Comparison of ENCODE assay signal across 8 mouse cellular contexts in genomic region chr10:82860929-82861315, GRCm38 (mm10). TPM values are rescaled to one million over a fixed set of nuclear protein-coding genes. Genes with fewer than 3 reads are reported as not detected.
A peak's percentile ranks its signal among the peaks of the same experiment; 100 is the strongest.
DNase-seq lines count a peak whose midpoint lies in the region; ATAC-seq and TF ChIP-seq lines count a peak whose summit lies in the region.

No protein-coding gene starts in this region.

- 0 out of 2 replicates have a peak, but pooled peaks cover 8% of the 10 kb centered on the region for H3K36me3 ChIP-seq in kidney, postnatal 0 days (ENCODE audit: insufficient read depth, low read length)
- H3K36me3 ChIP-seq in hindbrain, embryonic 16.5 days (ENCODE audit: control insufficient read depth, insufficient read depth, low read length) = no peaks in the 10 kb centered on the region

- TF ChIP-seq CTCF in kidney, postnatal 0 days (IDR thresholded peaks at IDR 0.05; ENCODE audit: low read depth) = no peak
- TF ChIP-seq CTCF in cortical plate, adult 2 months (IDR thresholded peaks at IDR 0.05; ENCODE audit: extremely low read depth, insufficient read depth, low read length) = no peak

- 7% methylated on average over 8 of the region's 8 CpGs for WGBS in kidney, postnatal 0 days
- 4% methylated on average over 8 of the region's 8 CpGs for WGBS in hindbrain, embryonic 16.5 days

- no peak for DNase-seq in kidney, postnatal 0 days (ENCODE audit: low spot score)
- DNase-seq in kidney, adult 8-10 months = no peak
- peak; percentile 56 for DNase-seq in neural tube, embryonic 10.5 days (ENCODE audit: extremely low spot score, low spot score)
- DNase-seq in layer of hippocampus, postnatal 36 days = no peak
- DNase-seq in kidney, adult 18-20 months = no peak

- peak overlapping the region; percentile 87 for H3K9ac ChIP-seq in kidney, postnatal 0 days (ENCODE audit: low read depth, low read length)
- peak overlapping the region; percentile 74 for H3K9ac ChIP-seq in hindbrain, embryonic 16.5 days (ENCODE audit: low read depth, low read length)

- no peak for ATAC-seq in kidney, postnatal 0 days (replicated peaks; ENCODE audit: low FRiP score, low read depth)
- ATAC-seq in hindbrain, embryonic 16.5 days = no peak
- no peak for ATAC-seq in frontal cortex, adult (ENCODE audit: low TSS enrichment)

- H3K4me1 ChIP-seq in kidney, postnatal 0 days (replicated peaks; ENCODE audit: insufficient read depth, low read length) = peaks cover 8% of the 10 kb centered on the region; the same call in 1 of the 2 replicates
- peaks cover 4% of the 10 kb centered on the region for H3K4me1 ChIP-seq in cortical plate, adult 2 months (ENCODE audit: control insufficient read depth, insufficient read depth, low read length)
- peaks cover 28% of the 10 kb centered on the region for H3K4me1 ChIP-seq in hindbrain, embryonic 16.5 days (ENCODE audit: control insufficient read depth, insufficient read depth, low read depth, low read length)

- no peak for TF ChIP-seq POLR2A in cortical plate, adult 2 months (IDR thresholded peaks at IDR 0.05; ENCODE audit: extremely low read depth, insufficient read depth, low read length)

- H3K9me3 ChIP-seq in kidney, postnatal 0 days (replicated peaks; ENCODE audit: low read length) = no peaks in the 10 kb centered on the region
- H3K9me3 ChIP-seq in hindbrain, embryonic 16.5 days (ENCODE audit: control insufficient read depth, low read length) = no peaks in the 10 kb centered on the region

- H3K4me2 ChIP-seq in kidney, postnatal 0 days (ENCODE audit: low read length) = peak overlapping the region; percentile 83
- H3K4me2 ChIP-seq in hindbrain, embryonic 16.5 days (ENCODE audit: low read length) = peak overlapping the region; percentile 78

- H3K27ac ChIP-seq in kidney, postnatal 0 days = peak overlapping the region; percentile 93
- no peak overlapping the region for H3K27ac ChIP-seq in cortical plate, adult 2 months (ENCODE audit: insufficient read depth, low read length)
- peak overlapping the region; percentile 91 for H3K27ac ChIP-seq in hindbrain, embryonic 16.5 days (ENCODE audit: low read depth, low read length)

- H3K27me3 ChIP-seq in kidney, postnatal 0 days (ENCODE audit: insufficient read depth, low read length) = no peaks in the 10 kb centered on the region
- H3K27me3 ChIP-seq in hindbrain, embryonic 16.5 days (replicated peaks; ENCODE audit: control insufficient read depth, insufficient read depth, low read length) = no peaks in the 10 kb centered on the region

- H3K4me3 ChIP-seq in kidney, postnatal 0 days (replicated peaks; ENCODE audit: low read depth, low read length) = peak overlapping the region; percentile 79
- peak overlapping the region; percentile 76 for H3K4me3 ChIP-seq in cortical plate, adult 2 months (ENCODE audit: insufficient read depth, low read length)
- peak overlapping the region; percentile 73 for H3K4me3 ChIP-seq in hindbrain, embryonic 16.5 days (ENCODE audit: low read length)

RNA-seq across cellular contexts. Expression of gene Eid3, which starts 5.5 kb away (rescaled TPM):
- 0.14 and 0.20 TPM in 2 replicates for polyA plus RNA-seq in kidney, postnatal 0 days (2015; fragmentation: Nextera tagmentation; extraction: Ambion mirVana)
- polyA plus RNA-seq in cortical plate, adult 2 months (2012; rRNA removed) = 0.61 and 0.68 TPM in 2 replicates
- polyA plus RNA-seq in hindbrain, embryonic 16.5 days (2015; fragmentation: Nextera tagmentation; extraction: Ambion mirVana) = 0.35 TPM in 2 replicates
- total RNA-seq in layer of hippocampus, postnatal 36 days (2021) = 1 to 10 TPM; 1.5 to 1.9 TPM

RNA-seq across cellular contexts. Expression of gene Txnrd1, which starts 27.2 kb away (rescaled TPM):
- polyA plus RNA-seq in kidney, postnatal 0 days (2015; fragmentation: Nextera tagmentation; extraction: Ambion mirVana) = 70.9 and 73.8 TPM in 2 replicates
- polyA plus RNA-seq in cortical plate, adult 2 months (2012; rRNA removed) = 36.8 and 38.3 TPM in 2 replicates
- polyA plus RNA-seq in hindbrain, embryonic 16.5 days (2015; fragmentation: Nextera tagmentation; extraction: Ambion mirVana) = 87.1 and 104 TPM in 2 replicates
- 10 to 100 TPM; 49.0 to 53.9 TPM for total RNA-seq in layer of hippocampus, postnatal 36 days (2021)
